Mouse (Mus musculus): ENCODE measurements around the gene Olfr1109.

The Olfr1109 gene

GRCm38 (mm10) chr2:87095908-87096307 is at the start of gene Olfr1109:
TSS of gene Olfr1109 (minus strand) at chr2:87096008.
- DNase-seq (ENCODE audit: low spot score), result no peak

- no peak for DNase-seq (ENCODE audit: low spot score)
These were observed 44.4 kb upstream of the Olfr1109 start, which contains the start of gene Olfr1110 for GRCm38 (mm10) chr2:87140200-87140599. TSS of gene Olfr1110 (minus strand) at chr2:87140300.

GRCm38 (mm10) chr2:87114467-87114866 is 18.7 kb upstream of the Olfr1109 start, which contains the start of gene Olfr259:
TSS of gene Olfr259 (minus strand) at chr2:87114567.
- no peak for DNase-seq (ENCODE audit: low spot score)

GRCm38 (mm10) chr2:87075717-87076116 is 20.1 kb downstream of the Olfr1109 start, which contains the start of gene Olfr1107:
TSS of gene Olfr1107 (minus strand) at chr2:87075817.
- no peak for DNase-seq (ENCODE audit: low spot score)

- DNase-seq (ENCODE audit: low spot score), result no peak
These were observed 43.6 kb downstream of the Olfr1109 start, which contains the start of gene Olfr1106 for GRCm38 (mm10) chr2:87052173-87052572. TSS of gene Olfr1106 (minus strand) at chr2:87052273.
